In genomic region chr1:88121521-88121920, GRCm38 (mm10) we compare ENCODE assay signal across 19 mouse cellular contexts. TPM values are rescaled to one million over a fixed set of nuclear protein-coding genes. Genes with fewer than 3 reads are reported as not detected.
DNase-seq lines count a peak whose midpoint lies in the region; ATAC-seq and TF ChIP-seq lines count a peak whose summit lies in the region.
"Not testable (repeated sequence)": the region's sequence is repeated elsewhere in the genome, so short reads cannot be mapped to it uniquely, and the experiment has no call there.
"Had no signal": no experiment of that assay in that cellular context is flagged by ENCODE, and none has a peak within 500 bp of the region (broad histone marks: within the 10 kb centered on the region; RNA-seq: fewer than 3 reads in every experiment).

No protein-coding gene starts in this region.

- TF ChIP-seq EP300 in liver, embryonic 14.5 days (IDR thresholded peaks at IDR 0.05; ENCODE audit: low read depth); stomach, postnatal 0 days (optimal IDR thresholded peaks at IDR 0.05): not testable (repeated sequence)

- TF ChIP-seq CTCF in hindbrain, postnatal 0 days (IDR thresholded peaks at IDR 0.05; ENCODE audit: low read depth): peak; percentile 43; the same call in 1 of the 2 replicates
- TF ChIP-seq CTCF in liver, embryonic 14.5 days (IDR thresholded peaks at IDR 0.05; ENCODE audit: low read depth): peak; percentile 33; the same call in 1 of the 2 replicates
- peak; percentile 71 for TF ChIP-seq CTCF in stomach, postnatal 0 days (IDR thresholded peaks at IDR 0.05; ENCODE audit: low read depth)

- not testable (repeated sequence) for H3K9me3 ChIP-seq in hindbrain, postnatal 0 days (ENCODE audit: low read length); liver, embryonic 14.5 days (ENCODE audit: control insufficient read depth, low read length); stomach, postnatal 0 days (ENCODE audit: control insufficient read depth, low read length)

- H3K36me3 ChIP-seq in hindbrain, postnatal 0 days (ENCODE audit: insufficient read depth, low read length); liver, embryonic 14.5 days (replicated peaks; ENCODE audit: control insufficient read depth, insufficient read depth, low read depth); stomach, postnatal 0 days (ENCODE audit: control insufficient read depth, insufficient read depth, low read length): not testable (repeated sequence)

- no CpG with 5 or more reads among the region's 1 CpGs for WGBS in hindbrain, postnatal 0 days
- no CpG with 5 or more reads among the region's 1 CpGs for WGBS in liver, embryonic 14.5 days (ENCODE audit: insufficient replicate concordance)
- WGBS in stomach, postnatal 0 days: no CpG with 5 or more reads among the region's 1 CpGs

- not testable (repeated sequence) for H3K4me1 ChIP-seq in hindbrain, postnatal 0 days (ENCODE audit: insufficient read depth, low read length); liver, embryonic 14.5 days (replicated peaks; ENCODE audit: control insufficient read depth in 2 of 2, insufficient read depth in 2 of 2, low read length in 1 of 2); stomach, postnatal 0 days (replicated peaks; ENCODE audit: control insufficient read depth, insufficient read depth)

- not testable (repeated sequence) for H3K9ac ChIP-seq in hindbrain, postnatal 0 days (replicated peaks; ENCODE audit: low read length); liver, embryonic 14.5 days (replicated peaks); stomach, postnatal 0 days (ENCODE audit: low read length)

- not testable (repeated sequence) for H3K27me3 ChIP-seq in hindbrain, postnatal 0 days (ENCODE audit: insufficient read depth, low read length); liver, embryonic 14.5 days (ENCODE audit: control insufficient read depth, insufficient read depth, low read length); stomach, postnatal 0 days (ENCODE audit: control insufficient read depth, insufficient read depth, low read length)

- not testable (repeated sequence) for H3K4me3 ChIP-seq in hindbrain, postnatal 0 days (ENCODE audit: low read length); liver, embryonic 14.5 days (ENCODE audit: insufficient read depth in 1 of 2, low read depth in 2 of 2, low read length in 2 of 2); stomach, postnatal 0 days (ENCODE audit: low read depth, low read length)

- DNase-seq in A20 (ENCODE audit: low read depth, low spot score) (peak; percentile 29), adipocyte (ENCODE audit: low spot score) (peak; percentile 54)
- peak; percentile 14 for DNase-seq in embryo, embryonic 10 days (ENCODE audit: low spot score)
- DNase-seq in hindbrain, postnatal 0 days (ENCODE audit: low spot score): peak; percentile 3
- DNase-seq in kidney, postnatal 10 days: peak; percentile 61
- DNase-seq in liver, embryonic 14.5 days (ENCODE audit: low read depth in 3 of 3, low spot score in 3 of 3): not testable (repeated sequence)
- peak; percentile 80 for DNase-seq in lung, postnatal 36 days
- peak; percentile 66 for DNase-seq in stomach, postnatal 0 days (ENCODE audit: low spot score)

- H3K27ac ChIP-seq in hindbrain, postnatal 0 days; liver, embryonic 14.5 days; stomach, postnatal 0 days (replicated peaks): not testable (repeated sequence)

- not testable (repeated sequence) for H3K4me2 ChIP-seq in hindbrain, postnatal 0 days (ENCODE audit: low read depth, low read length); liver, embryonic 14.5 days (ENCODE audit: low read depth); stomach, postnatal 0 days (replicated peaks; ENCODE audit: low read depth)

- not testable (repeated sequence) for ATAC-seq in hindbrain, postnatal 0 days; liver, embryonic 14.5 days (ENCODE audit: insufficient read depth)
- peak; percentile 68; the same call in 1 of the 2 replicates for ATAC-seq in stomach, postnatal 0 days (ENCODE audit: low FRiP score, low TSS enrichment)

RNA-seq across cellular contexts. Expression of gene Ugt1a6a, which starts 13.1 kb away (rescaled TPM):
- 5.0 and 5.5 TPM in 2 replicates for total RNA-seq in hindbrain, postnatal 0 days (2014; rRNA removed)
- 6.3 and 7.6 TPM in 2 replicates for polyA plus RNA-seq in hindbrain, postnatal 0 days (2015; fragmentation: Nextera tagmentation; extraction: Ambion mirVana)
- 3.5 and 3.6 TPM in 2 replicates for polyA plus RNA-seq in liver, embryonic 14.5 days (2012; rRNA removed)
- 7.1 and 8.2 TPM in 2 replicates for polyA plus RNA-seq in liver, embryonic 14.5 days (2014; fragmentation: Nextera tagmentation; extraction: Ambion mirVana)
- polyA plus RNA-seq in stomach, postnatal 0 days (2015; fragmentation: Nextera tagmentation; extraction: Ambion mirVana): 56.5 and 65.8 TPM in 2 replicates

RNA-seq across cellular contexts. Expression of gene Ugt1a6b, which starts 18.5 kb away (rescaled TPM):
- 0.32 and 3.0 TPM in 2 replicates for total RNA-seq in hindbrain, postnatal 0 days (2014; rRNA removed)
- 3.4 and 3.8 TPM in 2 replicates for polyA plus RNA-seq in hindbrain, postnatal 0 days (2015; fragmentation: Nextera tagmentation; extraction: Ambion mirVana)
- polyA plus RNA-seq in liver, embryonic 14.5 days (2012; rRNA removed): 2.3 and 3.1 TPM in 2 replicates
- polyA plus RNA-seq in liver, embryonic 14.5 days (2014; fragmentation: Nextera tagmentation; extraction: Ambion mirVana): 4.8 and 5.1 TPM in 2 replicates
- 5.2 and 6.7 TPM in 2 replicates for polyA plus RNA-seq in stomach, postnatal 0 days (2015; fragmentation: Nextera tagmentation; extraction: Ambion mirVana)
- polyA plus RNA-seq: C2C12; cerebellum, adult 2 months; heart, embryonic 14.5 days; hindbrain, embryonic 10.5 days; limb, embryonic 13.5 days had no signal

RNA-seq across cellular contexts. Expression of gene Ugt1a7c, which starts 26.7 kb away (rescaled TPM):
- 1.0 and 1.3 TPM in 2 replicates for total RNA-seq in hindbrain, postnatal 0 days (2014; rRNA removed)
- polyA plus RNA-seq in hindbrain, postnatal 0 days (2015; fragmentation: Nextera tagmentation; extraction: Ambion mirVana): 1.3 and 2.1 TPM in 2 replicates
- polyA plus RNA-seq in liver, embryonic 14.5 days (2012; rRNA removed): 0.58 and 1.1 TPM in 2 replicates
- polyA plus RNA-seq in liver, embryonic 14.5 days (2014; fragmentation: Nextera tagmentation; extraction: Ambion mirVana): 0.97 and 1.8 TPM in 2 replicates
- polyA plus RNA-seq in stomach, postnatal 0 days (2015; fragmentation: Nextera tagmentation; extraction: Ambion mirVana): 33.9 and 40.4 TPM in 2 replicates
- polyA plus RNA-seq: C2C12 had no signal

RNA-seq across cellular contexts. Expression of gene Ugt1a8, which starts 33.9 kb away (rescaled TPM):
- not detected in 2 replicates for total RNA-seq in hindbrain, postnatal 0 days (2014; rRNA removed)
- not detected in 2 replicates for polyA plus RNA-seq in hindbrain, postnatal 0 days (2015; fragmentation: Nextera tagmentation; extraction: Ambion mirVana)
- not detected in 2 replicates for polyA plus RNA-seq in liver, embryonic 14.5 days (2012; rRNA removed)
- polyA plus RNA-seq in liver, embryonic 14.5 days (2014; fragmentation: Nextera tagmentation; extraction: Ambion mirVana): not detected in 2 replicates
- polyA plus RNA-seq in stomach, postnatal 0 days (2015; fragmentation: Nextera tagmentation; extraction: Ambion mirVana): not detected in 2 replicates
- total RNA-seq: granulocyte monocyte progenitor cell, adult 5-6 weeks had no signal
- polyA plus RNA-seq: C2C12; cerebellum, adult 2 months; forebrain, embryonic 14.5 days; heart, embryonic 14.5 days; hindbrain, embryonic 10.5 days; intestine, embryonic 16.5 days; limb, embryonic 13.5 days; lung, embryonic 16.5 days; midbrain, embryonic 13.5 days; spleen, adult 2 months had no signal

RNA-seq across cellular contexts. Expression of gene Ugt1a5, which starts 44.3 kb away (rescaled TPM):
- 0.26 TPM in 1 of 2 replicates, not detected in the other for total RNA-seq in hindbrain, postnatal 0 days (2014; rRNA removed)
- polyA plus RNA-seq in hindbrain, postnatal 0 days (2015; fragmentation: Nextera tagmentation; extraction: Ambion mirVana): not detected in 2 replicates
- polyA plus RNA-seq in liver, embryonic 14.5 days (2012; rRNA removed): 0.11 and 0.15 TPM in 2 replicates
- not detected in 2 replicates for polyA plus RNA-seq in liver, embryonic 14.5 days (2014; fragmentation: Nextera tagmentation; extraction: Ambion mirVana)
- not detected in 2 replicates for polyA plus RNA-seq in stomach, postnatal 0 days (2015; fragmentation: Nextera tagmentation; extraction: Ambion mirVana)
- polyA plus RNA-seq: C2C12; cerebellum, adult 2 months; forebrain, embryonic 14.5 days; heart, embryonic 14.5 days; hindbrain, embryonic 10.5 days; intestine, embryonic 16.5 days; limb, embryonic 13.5 days; lung, embryonic 16.5 days; midbrain, embryonic 13.5 days; spleen, adult 2 months had no signal

Comparison
In these comparisons a context has a peak if more than half of its experiments do, and no peak if none do; other contexts are left out.
1. RNA of gene Ugt1a7c, which starts 26.7 kb away (polyA plus RNA-seq): 33.9 to 40.4 TPM in stomach, postnatal 0 days; 1.3 to 2.1 TPM in hindbrain, postnatal 0 days and 0.58 to 1.8 TPM in liver, embryonic 14.5 days; every median in the first group is over 10 times any median in the second.
2. Peak in every context shown above with its lines, with median percentiles within 50 percentile points of each other: CTCF ChIP-seq.